Mouse (Mus musculus) hindbrain, embryonic 12.5 days (tissue): ENCODE data around the gene Cldn9. TPM values are rescaled to one million over a fixed set of nuclear protein-coding genes. Genes with fewer than 3 reads are reported as not detected.

Experiments used
- polyA plus RNA-seq: library from polyadenylated mRNA; unstranded; fragments of >200 nt; fragmentation: Nextera tagmentation; extraction: Ambion mirVana; gene quantifications from 2 replicates; pipeline ENCODE4 v1.2.1, GENCODE M21; 2016

Gene Cldn9
- polyA plus RNA-seq, 1 experiment from 2014 or later = 14.6 TPM

Other genes starting within 250 kb of the Cldn9 start
- gene Vmn2r117, start 204.3 kb downstream of the Cldn9 start, polyA plus RNA-seq = not detected in 2 replicates
- 20.8 and 21.3 TPM in 2 replicates for gene Zfp213, start 119.8 kb downstream of the Cldn9 start, polyA plus RNA-seq
- gene Zfp13, start 84.5 kb downstream of the Cldn9 start, polyA plus RNA-seq = 24.9 and 26.1 TPM in 2 replicates
- 0.46 and 0.93 TPM in 2 replicates for gene Zscan10, start 83.2 kb downstream of the Cldn9 start, polyA plus RNA-seq
- 1.9 and 2.3 TPM in 2 replicates for gene Mmp25, start 38.7 kb downstream of the Cldn9 start, polyA plus RNA-seq
- gene Bicdl2, start 23.5 kb downstream of the Cldn9 start, polyA plus RNA-seq = 0.50 and 0.57 TPM in 2 replicates
- 65.5 and 69.0 TPM in 2 replicates for gene Hcfc1r1, start 10.4 kb downstream of the Cldn9 start, polyA plus RNA-seq
- gene Thoc6, start 10.1 kb downstream of the Cldn9 start, polyA plus RNA-seq = 43.8 and 47.5 TPM in 2 replicates
- gene Tnfrsf12a, start 6.6 kb downstream of the Cldn9 start, polyA plus RNA-seq = 2.8 and 4.2 TPM in 2 replicates
- gene Cldn6, start 4.8 kb downstream of the Cldn9 start, polyA plus RNA-seq = 14.6 and 35.0 TPM in 2 replicates
- gene 1520401A03Rik, start 38.8 kb upstream of the Cldn9 start, polyA plus RNA-seq = 0.21 and 1.2 TPM in 2 replicates
- gene Pkmyt1, start 42.3 kb upstream of the Cldn9 start, polyA plus RNA-seq = 29.1 and 31.2 TPM in 2 replicates
- gene Paqr4, start 56.8 kb upstream of the Cldn9 start, polyA plus RNA-seq = 40.3 and 41.6 TPM in 2 replicates
- 2.9 and 5.7 TPM in 2 replicates for gene Kremen2, start 61.8 kb upstream of the Cldn9 start, polyA plus RNA-seq
- 203 and 212 TPM in 2 replicates for gene Flywch1, start 87.6 kb upstream of the Cldn9 start, polyA plus RNA-seq
- 48.1 and 49.4 TPM in 2 replicates for gene Flywch2, start 102.1 kb upstream of the Cldn9 start, polyA plus RNA-seq
- gene Srrm2, start 106.5 kb upstream of the Cldn9 start, polyA plus RNA-seq = 670 and 682 TPM in 2 replicates
- 1,047 and 1,117 TPM in 2 replicates for gene Elob, start 145.1 kb upstream of the Cldn9 start, polyA plus RNA-seq
- gene Prss33, start 152.0 kb upstream of the Cldn9 start, polyA plus RNA-seq = 0.26 TPM in 1 of 2 replicates, not detected in the other
- gene Prss32, start 159.8 kb upstream of the Cldn9 start, polyA plus RNA-seq = not detected in 2 replicates
- 0.72 and 1.3 TPM in 2 replicates for gene Prss41, start 160.1 kb upstream of the Cldn9 start, polyA plus RNA-seq
- not detected in 2 replicates for gene Prss21, start 184.0 kb upstream of the Cldn9 start, polyA plus RNA-seq
- gene Dcpp1, start 196.8 kb upstream of the Cldn9 start, polyA plus RNA-seq = not detected in 2 replicates
- not detected in 2 replicates for gene Dcpp2, start 196.9 kb upstream of the Cldn9 start, polyA plus RNA-seq
- not detected in 2 replicates for gene Dcpp3, start 233.4 kb upstream of the Cldn9 start, polyA plus RNA-seq